Mouse (Mus musculus) testis, adult 2 months (tissue): ENCODE results near the gene Ankrd61.

Source experiments
- CTCF ChIP-seq: fragments of 200-500 bp; IDR thresholded peaks from 2 replicates; pipeline ENCODE4 v1.5.1; 2012; ENCODE audit warnings: low read depth, mild to moderate bottlenecking, inconsistent platforms, low read length, moderate library complexity; ENCODE audit not compliant: control insufficient read depth, insufficient read depth, insufficient replicate concordance
- POLR2A ChIP-seq: fragments of 200-500 bp; IDR thresholded peaks from 2 replicates; pipeline ENCODE4 v1.6.1; 2012; ENCODE audit warnings: low read depth, mild to moderate bottlenecking, inconsistent platforms, low read length, moderate library complexity; ENCODE audit not compliant: control insufficient read depth

- TF ChIP-seq CTCF (no peak), POLR2A (no peak)
These were observed 18.7 kb upstream of the Ankrd61 start for GRCm38 (mm10) chr5:143916221-143916620.
